In genomic region chr5:140675079-140675478, GRCm38 (mm10) we compare ENCODE assay signal across 20 mouse cellular contexts. TPM values are rescaled to one million over a fixed set of nuclear protein-coding genes. Genes with fewer than 3 reads are reported as not detected.
A peak's percentile ranks its signal among the peaks of the same experiment; 100 is the strongest.
DNase-seq lines count a peak whose midpoint lies in the region; ATAC-seq and TF ChIP-seq lines count a peak whose summit lies in the region.
"Had no signal": no experiment of that assay in that cellular context is flagged by ENCODE, and none has a peak within 500 bp of the region (broad histone marks: within the 10 kb centered on the region; RNA-seq: fewer than 3 reads in every experiment).

No protein-coding gene starts in this region.

- 66% methylated on average over 11 of the region's 11 CpGs for WGBS in hindbrain, embryonic 15.5 days
- WGBS in hindbrain, embryonic 11.5 days, result 86% methylated on average over 11 of the region's 11 CpGs
- 74% methylated on average over 11 of the region's 11 CpGs for WGBS in midbrain, embryonic 14.5 days

- no peaks in the 10 kb centered on the region for H3K27me3 ChIP-seq in hindbrain, embryonic 15.5 days
- H3K27me3 ChIP-seq in hindbrain, embryonic 11.5 days (ENCODE audit: control insufficient read depth, insufficient read depth, low read length), result no peaks in the 10 kb centered on the region
- H3K27me3 ChIP-seq in midbrain, embryonic 14.5 days (ENCODE audit: control insufficient read depth, insufficient read depth, low read length), result no peaks in the 10 kb centered on the region
- H3K27me3 ChIP-seq: liver, embryonic 13.5 days had no signal

- H3K27ac ChIP-seq in hindbrain, embryonic 15.5 days (replicated peaks), result no peak overlapping the region; the same call in 1 of the 2 replicates
- no peak overlapping the region for H3K27ac ChIP-seq in hindbrain, embryonic 11.5 days (ENCODE audit: low read depth, low read length)
- H3K27ac ChIP-seq in midbrain, embryonic 14.5 days (replicated peaks; ENCODE audit: low read depth, low read length), result 0 out of 2 replicates have a peak overlapping the region, but pooled peaks have one; percentile 26
- H3K27ac ChIP-seq: heart, adult 2 months; layer of hippocampus, adult 2 months; liver, embryonic 13.5 days had no signal

- H3K9ac ChIP-seq in hindbrain, embryonic 15.5 days, result no peak overlapping the region
- no peak overlapping the region for H3K9ac ChIP-seq in hindbrain, embryonic 11.5 days (ENCODE audit: low read depth, low read length)
- H3K9ac ChIP-seq in midbrain, embryonic 14.5 days (replicated peaks; ENCODE audit: low read length), result no peak overlapping the region
- H3K9ac ChIP-seq: forebrain, postnatal 0 days; liver, embryonic 13.5 days; lung, embryonic 14.5 days had no signal

- H3K9me3 ChIP-seq in hindbrain, embryonic 15.5 days, result no peaks in the 10 kb centered on the region
- no peaks in the 10 kb centered on the region for H3K9me3 ChIP-seq in hindbrain, embryonic 11.5 days (ENCODE audit: control insufficient read depth, low read length)
- no peaks in the 10 kb centered on the region for H3K9me3 ChIP-seq in midbrain, embryonic 14.5 days (ENCODE audit: control insufficient read depth, low read length)
- H3K9me3 ChIP-seq: liver, embryonic 13.5 days had no signal

- TF ChIP-seq POLR2A in brain, embryonic 14.5 days (IDR thresholded peaks at IDR 0.05; ENCODE audit: borderline replicate concordance, extremely low read depth, insufficient read depth, insufficient read length, poor library complexity, severe bottlenecking), result no peak

- intact Hi-C loops in left cerebral cortex, postnatal 4 days (cut with DNase I), result no loop called here

- no peak overlapping the region for H3K4me3 ChIP-seq in hindbrain, embryonic 15.5 days
- H3K4me3 ChIP-seq in hindbrain, embryonic 11.5 days (ENCODE audit: low read depth, low read length), result no peak overlapping the region
- H3K4me3 ChIP-seq in midbrain, embryonic 14.5 days (replicated peaks; ENCODE audit: low read depth, low read length), result no peak overlapping the region
- H3K4me3 ChIP-seq: heart, adult 2 months; layer of hippocampus, adult 2 months; liver, embryonic 13.5 days had no signal

- 0 out of 2 replicates have a peak, but pooled peaks cover 3% of the 10 kb centered on the region for H3K4me1 ChIP-seq in hindbrain, embryonic 15.5 days (replicated peaks)
- no peaks in the 10 kb centered on the region for H3K4me1 ChIP-seq in hindbrain, embryonic 11.5 days (replicated peaks; ENCODE audit: control insufficient read depth, insufficient read depth, low read length)
- H3K4me1 ChIP-seq in midbrain, embryonic 14.5 days (ENCODE audit: control insufficient read depth, insufficient read depth, low read length), result no peaks in the 10 kb centered on the region
- H3K4me1 ChIP-seq: liver, embryonic 13.5 days had no signal

- TF ChIP-seq CTCF in brain, embryonic 14.5 days (IDR thresholded peaks at IDR 0.05; ENCODE audit: borderline replicate concordance, extremely low read depth, insufficient read depth, insufficient read length), result no peak

- peaks cover 50% of the 10 kb centered on the region for H3K36me3 ChIP-seq in hindbrain, embryonic 15.5 days
- no peaks in the 10 kb centered on the region for H3K36me3 ChIP-seq in hindbrain, embryonic 11.5 days (ENCODE audit: control insufficient read depth, insufficient read depth, low read length)
- peaks cover 77% of the 10 kb centered on the region for H3K36me3 ChIP-seq in midbrain, embryonic 14.5 days (ENCODE audit: control insufficient read depth, insufficient read depth, low read length)

- no peak for DNase-seq in hindbrain, embryonic 11.5 days (ENCODE audit: low spot score)
- DNase-seq in MN1 (ENCODE audit: low spot score), result peak; percentile 40
- peak; percentile 53 for DNase-seq in brain, embryonic 14.5 days (ENCODE audit: low read depth)
- DNase-seq in midbrain, embryonic 14.5 days, result peak; percentile 36
- no peak for DNase-seq in urinary bladder, postnatal 36 days (ENCODE audit: low spot score in 2 of 2)
- DNase-seq in left cerebral cortex, postnatal 4 days, result no peak
- DNase-seq: adrenal gland, adult 8-10 months; cerebellum, adult 9-10 months; forebrain, postnatal 0 days; gastrocnemius, postnatal 36 days; heart, adult 2 months; kidney, postnatal 25 days; liver, embryonic 13.5 days; lung, embryonic 14.5 days; thymus, adult 18-20 months; thymus, postnatal 4 days had no signal

- 0 out of 2 replicates have a peak, but pooled peaks have one; percentile 29 for ATAC-seq in hindbrain, embryonic 15.5 days (ENCODE audit: low FRiP score, low read depth)
- ATAC-seq in hindbrain, embryonic 11.5 days (ENCODE audit: low FRiP score), result no peak
- no peak for ATAC-seq in midbrain, embryonic 14.5 days (ENCODE audit: low FRiP score, low TSS enrichment)
- ATAC-seq: activated CD4-positive, CD25-positive, alpha-beta regulatory T cell, adult 4 months; forebrain, postnatal 0 days; intestine, embryonic 16.5 days had no signal

- no peak overlapping the region for H3K4me2 ChIP-seq in hindbrain, embryonic 15.5 days
- no peak overlapping the region for H3K4me2 ChIP-seq in hindbrain, embryonic 11.5 days (replicated peaks; ENCODE audit: low read depth, low read length)
- no peak overlapping the region for H3K4me2 ChIP-seq in midbrain, embryonic 14.5 days (ENCODE audit: low read length)
- H3K4me2 ChIP-seq: liver, embryonic 13.5 days; lung, embryonic 14.5 days had no signal

RNA-seq across cellular contexts. Expression of gene Ttyh3, which starts 26.2 kb away (rescaled TPM):
- 84.6 and 85.2 TPM in 2 replicates for polyA plus RNA-seq in hindbrain, embryonic 15.5 days (2015; fragmentation: Nextera tagmentation; extraction: Ambion mirVana)
- 52.9 and 53.1 TPM in 2 replicates for polyA plus RNA-seq in hindbrain, embryonic 11.5 days (2014; fragmentation: Nextera tagmentation; extraction: Ambion mirVana)
- 164 and 280 TPM in 2 replicates for polyA plus RNA-seq in brain, embryonic 14.5 days (2012; rRNA removed)
- 72.1 and 86.7 TPM in 2 replicates for polyA plus RNA-seq in midbrain, embryonic 14.5 days (2014; fragmentation: Nextera tagmentation; extraction: Ambion mirVana)
- total RNA-seq in left cerebral cortex, postnatal 4 days (2021), result 100 to 1,000 TPM; 382 to 395 TPM

RNA-seq across cellular contexts. Expression of gene Iqce, which starts 27.1 kb away (rescaled TPM):
- polyA plus RNA-seq in hindbrain, embryonic 15.5 days (2015; fragmentation: Nextera tagmentation; extraction: Ambion mirVana), result 26.0 and 29.4 TPM in 2 replicates
- 15.1 and 16.8 TPM in 2 replicates for polyA plus RNA-seq in hindbrain, embryonic 11.5 days (2014; fragmentation: Nextera tagmentation; extraction: Ambion mirVana)
- 42.4 and 49.9 TPM in 2 replicates for polyA plus RNA-seq in brain, embryonic 14.5 days (2012; rRNA removed)
- 22.9 and 25.0 TPM in 2 replicates for polyA plus RNA-seq in midbrain, embryonic 14.5 days (2014; fragmentation: Nextera tagmentation; extraction: Ambion mirVana)
- 10 to 100 TPM; 70.1 to 75.6 TPM for total RNA-seq in left cerebral cortex, postnatal 4 days (2021)

RNA-seq across cellular contexts. Expression of gene Brat1, which starts 29.7 kb away (rescaled TPM):
- polyA plus RNA-seq in hindbrain, embryonic 15.5 days (2015; fragmentation: Nextera tagmentation; extraction: Ambion mirVana), result 24.9 TPM in 2 replicates
- polyA plus RNA-seq in hindbrain, embryonic 11.5 days (2014; fragmentation: Nextera tagmentation; extraction: Ambion mirVana), result 8.8 and 9.6 TPM in 2 replicates
- polyA plus RNA-seq in brain, embryonic 14.5 days (2012; rRNA removed), result 28.6 and 34.3 TPM in 2 replicates
- polyA plus RNA-seq in midbrain, embryonic 14.5 days (2014; fragmentation: Nextera tagmentation; extraction: Ambion mirVana), result 18.3 and 19.0 TPM in 2 replicates
- total RNA-seq in left cerebral cortex, postnatal 4 days (2021), result 10 to 100 TPM; 28.8 to 29.4 TPM

RNA-seq across cellular contexts. Expression of gene Amz1, which starts 48.8 kb away (rescaled TPM):
- polyA plus RNA-seq in hindbrain, embryonic 15.5 days (2015; fragmentation: Nextera tagmentation; extraction: Ambion mirVana), result 3.9 and 5.1 TPM in 2 replicates
- 0.32 and 1.5 TPM in 2 replicates for polyA plus RNA-seq in hindbrain, embryonic 11.5 days (2014; fragmentation: Nextera tagmentation; extraction: Ambion mirVana)
- 3.2 and 3.5 TPM in 2 replicates for polyA plus RNA-seq in brain, embryonic 14.5 days (2012; rRNA removed)
- 1.9 and 3.1 TPM in 2 replicates for polyA plus RNA-seq in midbrain, embryonic 14.5 days (2014; fragmentation: Nextera tagmentation; extraction: Ambion mirVana)
- total RNA-seq in left cerebral cortex, postnatal 4 days (2021), result 10 to 100 TPM; 19.3 to 26.0 TPM

Comparison
In these comparisons a context has a peak if more than half of its experiments do, and no peak if none do; other contexts are left out.
1. DNase-seq: peak in MN1 (single experiment), brain, embryonic 14.5 days (single experiment) and midbrain, embryonic 14.5 days (single experiment); none in hindbrain, embryonic 11.5 days (single experiment), urinary bladder, postnatal 36 days (0 of 2) and left cerebral cortex, postnatal 4 days (single experiment).